Mouse (Mus musculus) ES-E14 (cell line): Measurements from ENCODE around the gene Slain1.

ENCODE experiments used
- HCFC1 ChIP-seq: IDR thresholded peaks from 2 replicates; pipeline ENCODE4 v1.6.1; 2012; ENCODE audit warnings: low read length, inconsistent platforms, borderline replicate concordance; ENCODE audit not compliant: insufficient read depth
- ZC3H11A ChIP-seq: IDR thresholded peaks from 2 replicates; pipeline ENCODE4 v1.6.1; 2012; ENCODE audit warnings: low read depth, mild to moderate bottlenecking, inconsistent platforms, low read length, borderline replicate concordance
- ZNF384 ChIP-seq: IDR thresholded peaks from 2 replicates; pipeline ENCODE4 v1.6.1; 2012; ENCODE audit warnings: low read depth, low read length, inconsistent platforms

GRCm38 (mm10) chr14:103664391-103664790, 14.4 kb downstream of the Slain1 start:
- TF ChIP-seq ZC3H11A (no peak), HCFC1 (no peak), ZNF384 (no peak)
